Mouse (Mus musculus): ENCODE data around the gene Olfr547. TPM values are rescaled to one million over a fixed set of nuclear protein-coding genes. Genes with fewer than 3 reads are reported as not detected.
A peak's percentile ranks its signal among the peaks of the same experiment; 100 is the strongest.

The Olfr547 gene
- polyA plus RNA-seq, 1 experiment from 2014 or later = not detected

DNA sequence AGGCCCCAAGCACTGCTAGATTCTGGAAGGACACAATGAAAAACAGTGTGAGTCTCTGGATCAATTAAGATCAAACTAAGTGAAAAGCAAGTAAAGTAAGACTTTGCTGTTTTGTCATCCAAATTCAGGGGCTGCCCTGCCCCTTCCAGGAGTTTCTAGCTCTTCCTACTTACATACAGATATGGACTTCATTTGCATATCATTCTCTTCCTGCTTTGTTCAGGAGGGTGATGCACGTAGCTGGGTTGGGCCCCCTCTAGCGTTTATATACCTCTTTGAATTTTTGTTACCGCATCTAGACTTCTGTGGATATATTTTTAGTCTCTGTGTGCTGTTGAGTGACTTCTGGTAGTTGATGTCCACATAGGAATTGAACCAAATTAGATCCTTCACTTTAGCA lies 6.7 kb downstream of the Olfr547 start:
- Histone ChIP-seq H3K9me3 (ENCODE audit: control insufficient read depth, low read length) (no peaks in the 10 kb centered on the region), H3K4me3 (ENCODE audit: low read depth, low read length) (no peak overlapping the region), H3K36me3 (ENCODE audit: control insufficient read depth, insufficient read depth, low read length) (no peaks in the 10 kb centered on the region), H3K4me2 (ENCODE audit: low read depth, low read length) (no peak overlapping the region), H3K9ac (replicated peaks; ENCODE audit: low read depth, low read length) (no peak overlapping the region), H3K27me3 (ENCODE audit: control insufficient read depth, insufficient read depth, low read length) (no peaks in the 10 kb centered on the region), H3K4me1 (ENCODE audit: control insufficient read depth, insufficient read depth, low read length) (no peaks in the 10 kb centered on the region), H3K27ac (ENCODE audit: low read depth, low read length) (no peak overlapping the region)
- WGBS = 66% methylated on average over 3 of the region's 3 CpGs
- ATAC-seq (ENCODE audit: low read depth) = no peak

DNA sequence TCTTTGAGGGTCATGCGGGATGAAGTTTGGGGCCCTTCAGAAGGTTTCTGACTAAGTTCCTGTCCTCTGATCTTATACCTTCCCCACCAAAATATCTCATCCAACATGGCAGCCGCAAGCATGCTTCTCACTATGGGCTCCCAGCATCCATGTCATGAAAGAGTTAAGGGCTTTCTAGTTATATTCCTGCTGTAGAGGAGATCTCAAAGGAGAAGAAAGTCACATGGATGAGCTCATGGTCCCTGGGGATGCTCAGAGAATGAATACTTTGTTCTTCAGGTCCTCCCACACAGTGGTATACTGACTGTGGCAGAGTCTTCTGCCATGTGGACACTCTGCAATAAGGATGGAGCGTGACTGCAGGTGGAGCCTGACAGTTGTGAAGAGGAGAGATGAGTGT lies 15.0 kb downstream of the Olfr547 start, which contains the start of gene Olfr549:
Olfr549 (plus strand) TSS at position 301 of the 400 bp plus-strand sequence.
- Histone ChIP-seq H3K27ac (ENCODE audit: low read depth, low read length) (no peak within 1 kb of the TSS), H3K4me2 (ENCODE audit: low read depth, low read length) (no peak within 1 kb of the TSS), H3K4me3 (ENCODE audit: low read depth, low read length) (no peak within 1 kb of the TSS), H3K9ac (replicated peaks; ENCODE audit: low read depth, low read length) (no peak within 1 kb of the TSS), H3K4me1 (ENCODE audit: control insufficient read depth, insufficient read depth, low read length) (no peaks in the 10 kb centered on the region), H3K9me3 (ENCODE audit: control insufficient read depth, low read length) (no peaks in the 10 kb centered on the region), H3K36me3 (ENCODE audit: control insufficient read depth, insufficient read depth, low read length) (no peaks in the 10 kb centered on the region), H3K27me3 (ENCODE audit: control insufficient read depth, insufficient read depth, low read length) (no peaks in the 10 kb centered on the region)
- ATAC-seq (ENCODE audit: low read depth) = no peak
- WGBS = 98% methylated on average over 3 of the region's 3 CpGs

DNA sequence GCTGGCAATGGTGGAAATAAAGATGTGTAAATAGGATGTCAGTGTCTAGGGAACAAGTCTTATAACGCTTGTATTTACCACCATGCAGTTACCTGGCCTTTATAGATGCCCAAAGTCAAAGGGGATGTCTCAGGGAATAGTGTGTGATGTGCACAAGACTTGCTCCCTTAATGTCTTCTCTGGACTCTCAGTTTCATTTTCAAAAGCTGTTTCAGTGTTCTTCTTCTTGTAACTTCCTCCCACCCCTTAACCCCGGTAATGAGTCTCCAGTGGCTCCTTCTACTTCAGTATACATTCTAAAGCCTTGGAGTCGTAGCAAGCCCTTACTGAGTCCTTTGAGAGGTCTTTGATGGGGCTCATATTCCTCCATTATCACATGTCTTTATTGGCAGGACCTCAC lies 18.7 kb downstream of the Olfr547 start:
- no peak for ATAC-seq (ENCODE audit: low read depth)
- H3K4me3 ChIP-seq (ENCODE audit: low read depth, low read length) = no peak overlapping the region
- no peak overlapping the region for H3K9ac ChIP-seq (replicated peaks; ENCODE audit: low read depth, low read length)
- no peaks in the 10 kb centered on the region for H3K36me3 ChIP-seq (ENCODE audit: control insufficient read depth, insufficient read depth, low read length)
- H3K27me3 ChIP-seq (ENCODE audit: control insufficient read depth, insufficient read depth, low read length) = no peaks in the 10 kb centered on the region
- no peaks in the 10 kb centered on the region for H3K4me1 ChIP-seq (ENCODE audit: control insufficient read depth, insufficient read depth, low read length)
- H3K9me3 ChIP-seq (ENCODE audit: control insufficient read depth, low read length) = no peaks in the 10 kb centered on the region
- H3K27ac ChIP-seq (ENCODE audit: low read depth, low read length) = no peak overlapping the region
- no peak overlapping the region for H3K4me2 ChIP-seq (ENCODE audit: low read depth, low read length)
- 75% methylated on average over 3 of the region's 3 CpGs for WGBS

DNA sequence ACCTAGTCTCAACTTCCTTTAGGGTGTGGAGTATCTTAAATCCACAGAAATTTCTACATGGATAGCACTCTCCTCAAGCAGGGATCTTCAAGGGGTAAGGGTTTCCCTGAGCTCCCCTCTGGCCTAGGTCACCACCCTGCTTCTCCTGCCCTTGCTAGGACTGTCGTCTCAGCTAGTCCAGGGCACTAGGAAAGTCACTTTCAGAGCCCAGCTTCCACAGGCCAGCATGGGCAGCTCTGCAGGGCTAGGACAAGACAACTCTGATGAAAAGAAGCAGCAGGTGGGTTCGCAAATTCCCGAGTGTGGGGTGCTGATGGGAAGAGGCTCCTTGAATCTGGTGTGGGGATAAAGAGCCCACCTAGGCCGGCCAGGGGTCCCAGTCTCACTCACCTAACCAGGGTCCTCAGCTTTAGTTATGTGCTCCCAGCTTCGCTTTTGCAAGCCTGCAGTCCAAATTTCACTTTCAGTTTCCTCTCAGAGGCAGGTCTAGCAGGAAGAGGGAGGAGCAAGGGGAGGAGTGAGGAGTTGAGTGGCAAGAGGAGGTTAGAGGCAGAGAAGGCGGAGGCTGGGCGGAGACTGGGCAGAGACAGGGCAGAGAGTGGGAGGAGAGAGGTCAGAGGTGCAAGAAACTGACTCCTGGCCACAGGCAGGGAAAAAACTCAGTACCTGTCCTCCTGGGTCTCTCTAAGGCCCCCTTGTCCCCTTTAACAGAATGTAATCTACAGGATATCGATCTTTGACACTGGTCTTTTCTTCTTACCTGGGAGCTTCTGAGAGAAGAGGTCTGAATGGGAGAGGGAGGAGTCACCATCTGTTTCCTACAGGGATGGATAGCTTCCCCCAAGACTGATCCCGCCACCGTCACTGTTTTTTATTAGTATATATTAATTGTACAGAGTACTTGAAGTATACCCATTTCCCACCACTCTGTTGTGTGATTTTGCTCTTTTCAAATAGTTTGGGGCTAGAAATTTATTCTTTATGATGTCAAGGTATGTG lies 30.7 kb downstream of the Olfr547 start, which contains the start of gene Trim21:
Trim21 (minus strand) TSS at position 488 of the 999 bp plus-strand sequence.
- peak within 1 kb of the TSS; percentile 25; the same call in 1 of the 2 replicates for H3K4me2 ChIP-seq (ENCODE audit: low read depth, low read length)
- no peaks in the 10 kb centered on the region for H3K4me1 ChIP-seq (ENCODE audit: control insufficient read depth, insufficient read depth, low read length)
- WGBS = 18% methylated on average over 10 of the region's 10 CpGs
- H3K27me3 ChIP-seq (ENCODE audit: control insufficient read depth, insufficient read depth, low read length) = no peaks in the 10 kb centered on the region
- H3K4me3 ChIP-seq (ENCODE audit: low read depth, low read length) = peak within 1 kb of the TSS; percentile 12; the same call in 1 of the 2 replicates
- H3K27ac ChIP-seq (ENCODE audit: low read depth, low read length) = no peak within 1 kb of the TSS
- ATAC-seq (ENCODE audit: low read depth) = peak; percentile 63; the same call in 1 of the 2 replicates
- H3K36me3 ChIP-seq (ENCODE audit: control insufficient read depth, insufficient read depth, low read length) = no peaks in the 10 kb centered on the region
- no peak within 1 kb of the TSS for H3K9ac ChIP-seq (replicated peaks; ENCODE audit: low read depth, low read length)
- no peaks in the 10 kb centered on the region for H3K9me3 ChIP-seq (ENCODE audit: control insufficient read depth, low read length)

DNA sequence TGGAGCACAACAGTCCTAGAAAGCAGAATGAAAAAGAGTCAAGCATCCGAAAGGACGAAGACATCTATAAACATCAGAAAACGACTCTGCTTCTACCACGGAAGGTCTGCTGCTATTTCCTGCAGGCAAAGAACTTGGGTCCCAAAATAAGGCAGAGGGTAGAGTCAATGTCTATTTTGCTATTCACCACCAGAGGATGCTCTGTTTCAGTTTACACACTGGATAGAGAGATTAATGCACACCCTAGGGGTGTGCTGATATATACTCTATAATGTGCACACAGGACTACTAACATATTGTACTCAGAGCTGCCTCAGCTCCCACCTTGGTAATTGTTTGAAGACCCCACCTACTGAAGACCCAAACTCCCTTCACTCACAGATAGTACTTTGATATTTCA lies 31.7 kb downstream of the Olfr547 start:
- H3K9ac ChIP-seq (replicated peaks; ENCODE audit: low read depth, low read length) = no peak overlapping the region
- no peak overlapping the region for H3K4me2 ChIP-seq (ENCODE audit: low read depth, low read length)
- 87% methylated on average over 4 of the region's 4 CpGs for WGBS
- no peak overlapping the region for H3K4me3 ChIP-seq (ENCODE audit: low read depth, low read length)
- no peak for ATAC-seq (ENCODE audit: low read depth)
- no peaks in the 10 kb centered on the region for H3K27me3 ChIP-seq (ENCODE audit: control insufficient read depth, insufficient read depth, low read length)
- H3K27ac ChIP-seq (ENCODE audit: low read depth, low read length) = no peak overlapping the region
- no peaks in the 10 kb centered on the region for H3K9me3 ChIP-seq (ENCODE audit: control insufficient read depth, low read length)
- no peaks in the 10 kb centered on the region for H3K4me1 ChIP-seq (ENCODE audit: control insufficient read depth, insufficient read depth, low read length)
- H3K36me3 ChIP-seq (ENCODE audit: control insufficient read depth, insufficient read depth, low read length) = no peaks in the 10 kb centered on the region

DNA sequence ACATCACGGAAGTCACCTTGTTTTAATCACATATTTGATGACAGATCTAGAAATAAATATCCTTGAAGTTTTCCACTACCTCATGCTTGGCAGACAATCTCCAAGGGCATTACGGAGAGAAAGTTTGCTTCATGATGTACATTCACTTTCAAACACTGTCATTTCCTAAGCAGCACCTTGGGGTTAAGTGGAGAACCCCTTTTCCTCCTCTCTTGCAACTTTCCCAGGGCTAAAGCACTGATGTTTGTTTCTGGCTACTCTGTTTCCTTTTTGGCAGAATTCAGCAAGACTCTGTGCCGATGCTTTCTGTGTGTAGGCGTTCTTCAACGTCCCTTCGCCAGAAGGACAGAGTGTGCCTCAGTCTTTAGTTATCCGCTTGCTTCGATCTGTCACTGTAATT lies 36.6 kb downstream of the Olfr547 start, which contains the start of gene Olfr550:
Olfr550 (plus strand) TSS at position 301 of the 400 bp plus-strand sequence.
- WGBS = 93% methylated on average over 8 of the region's 8 CpGs
- Histone ChIP-seq H3K4me2 (ENCODE audit: low read depth, low read length) (no peak within 1 kb of the TSS), H3K9me3 (ENCODE audit: control insufficient read depth, low read length) (no peaks in the 10 kb centered on the region), H3K27ac (ENCODE audit: low read depth, low read length) (no peak within 1 kb of the TSS), H3K27me3 (ENCODE audit: control insufficient read depth, insufficient read depth, low read length) (no peaks in the 10 kb centered on the region), H3K36me3 (ENCODE audit: control insufficient read depth, insufficient read depth, low read length) (no peaks in the 10 kb centered on the region), H3K4me3 (ENCODE audit: low read depth, low read length) (no peak within 1 kb of the TSS), H3K4me1 (ENCODE audit: control insufficient read depth, insufficient read depth, low read length) (no peaks in the 10 kb centered on the region), H3K9ac (replicated peaks; ENCODE audit: low read depth, low read length) (no peak within 1 kb of the TSS)
- no peak for ATAC-seq (ENCODE audit: low read depth)

DNA sequence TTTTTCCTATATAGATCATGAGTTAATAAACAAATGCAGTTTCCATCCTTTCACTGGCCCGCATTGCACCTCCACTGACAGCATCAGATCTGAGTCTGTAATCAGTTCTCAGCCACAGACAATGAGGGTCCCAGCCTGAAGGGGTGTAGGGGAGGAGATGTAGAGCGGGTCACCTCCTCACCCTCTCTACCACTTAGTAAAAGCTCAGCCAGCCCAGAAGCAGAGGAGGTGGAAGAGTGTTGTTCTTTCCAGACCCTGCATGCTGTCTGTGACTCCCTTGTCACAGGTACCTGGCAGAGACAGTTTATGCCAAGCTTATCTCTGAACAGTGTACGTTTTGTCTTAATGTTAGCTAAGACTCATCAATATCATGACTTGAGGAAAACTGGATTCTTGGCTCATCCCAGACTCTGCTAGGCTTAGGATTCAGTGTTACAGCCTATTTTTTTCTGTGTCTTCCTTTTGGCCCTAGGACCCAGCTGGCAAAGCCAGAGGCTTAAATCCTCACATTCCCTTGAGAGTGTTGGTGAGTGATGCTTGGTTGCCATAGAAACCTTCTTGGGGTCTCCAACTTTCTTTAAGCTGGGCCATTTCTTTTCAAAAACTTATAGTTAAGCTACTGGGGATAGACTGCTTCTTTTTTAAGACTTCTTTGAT lies 38.8 kb downstream of the Olfr547 start:
- 71% methylated on average over 3 of the region's 3 CpGs for WGBS

DNA sequence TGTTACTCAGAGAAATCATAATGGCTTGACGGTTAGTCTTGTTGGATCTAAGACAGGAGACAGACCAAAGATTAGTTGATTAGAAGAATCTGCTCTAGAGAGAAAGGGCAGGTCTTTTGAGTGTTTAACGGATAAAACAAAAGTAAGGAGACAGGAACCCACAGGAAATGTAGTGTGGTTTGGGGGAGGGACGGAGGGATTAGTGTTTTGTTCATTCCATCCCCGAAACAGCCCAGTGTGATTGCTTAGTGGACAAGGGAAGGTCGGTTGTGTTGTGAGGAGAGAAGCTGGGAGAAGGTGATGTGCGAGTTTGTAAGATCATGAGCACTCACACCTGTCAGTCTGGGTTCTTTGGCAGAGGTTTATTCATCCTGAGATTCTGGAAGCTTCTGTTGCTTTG lies 41.4 kb downstream of the Olfr547 start:
- H3K4me3 ChIP-seq (ENCODE audit: low read depth, low read length) = no peak overlapping the region

More for the DNA sequence above, 38.8 kb downstream of the Olfr547 start:
- no peak overlapping the region for H3K27ac ChIP-seq (ENCODE audit: low read depth, low read length)
- H3K9me3 ChIP-seq (ENCODE audit: control insufficient read depth, low read length) = no peaks in the 10 kb centered on the region
- no peak overlapping the region for H3K9ac ChIP-seq (replicated peaks; ENCODE audit: low read depth, low read length)
- ATAC-seq (ENCODE audit: low read depth) = no peak; the same call in 1 of the 2 replicates
- no peaks in the 10 kb centered on the region for H3K36me3 ChIP-seq (ENCODE audit: control insufficient read depth, insufficient read depth, low read length)
- H3K4me2 ChIP-seq (ENCODE audit: low read depth, low read length) = no peak overlapping the region
- no peak overlapping the region for H3K4me3 ChIP-seq (ENCODE audit: low read depth, low read length)
- H3K4me1 ChIP-seq (ENCODE audit: control insufficient read depth, insufficient read depth, low read length) = no peaks in the 10 kb centered on the region
- no peaks in the 10 kb centered on the region for H3K27me3 ChIP-seq (ENCODE audit: control insufficient read depth, insufficient read depth, low read length)

More for the DNA sequence above, 41.4 kb downstream of the Olfr547 start:
- Histone ChIP-seq H3K4me2 (ENCODE audit: low read depth, low read length) (no peak overlapping the region), H3K9ac (replicated peaks; ENCODE audit: low read depth, low read length) (no peak overlapping the region), H3K4me1 (ENCODE audit: control insufficient read depth, insufficient read depth, low read length) (no peaks in the 10 kb centered on the region), H3K27ac (ENCODE audit: low read depth, low read length) (no peak overlapping the region), H3K27me3 (ENCODE audit: control insufficient read depth, insufficient read depth, low read length) (no peaks in the 10 kb centered on the region), H3K9me3 (ENCODE audit: control insufficient read depth, low read length) (no peaks in the 10 kb centered on the region), H3K36me3 (ENCODE audit: control insufficient read depth, insufficient read depth, low read length) (no peaks in the 10 kb centered on the region)
- 81% methylated on average over 6 of the region's 6 CpGs for WGBS
- ATAC-seq (ENCODE audit: low read depth) = no peak
